Mouse (Mus musculus): ENCODE measurements at regions not wholly inside any gene's neighbourhood (a gene's known extent, or its start where the extent isn't known, plus 50 kb on each side); places are given as distances from the start of the nearest gene placed in this dataset.

GRCm38 (mm10) chr2:124927882-124928758 lies 139.8 kb upstream of the Slc24a5 start:
- no peak for TF ChIP-seq CTCF (IDR thresholded peaks at IDR 0.05; ENCODE audit: low read depth, low read length)
- no peak for TF ChIP-seq GATA1 (IDR thresholded peaks at IDR 0.05; ENCODE audit: borderline replicate concordance, low read length)
- TF ChIP-seq TAL1 (conservative IDR thresholded peaks at IDR 0.05; ENCODE audit: low read depth, low read length), result no peak
- no peak for TF ChIP-seq POLR2AphosphoS5 (IDR thresholded peaks at IDR 0.05; ENCODE audit: insufficient replicate concordance, low read depth, low read length)

All from G1E (cell line).